Comparison of ENCODE assay signal across 19 mouse cellular contexts in the genomic region with DNA sequence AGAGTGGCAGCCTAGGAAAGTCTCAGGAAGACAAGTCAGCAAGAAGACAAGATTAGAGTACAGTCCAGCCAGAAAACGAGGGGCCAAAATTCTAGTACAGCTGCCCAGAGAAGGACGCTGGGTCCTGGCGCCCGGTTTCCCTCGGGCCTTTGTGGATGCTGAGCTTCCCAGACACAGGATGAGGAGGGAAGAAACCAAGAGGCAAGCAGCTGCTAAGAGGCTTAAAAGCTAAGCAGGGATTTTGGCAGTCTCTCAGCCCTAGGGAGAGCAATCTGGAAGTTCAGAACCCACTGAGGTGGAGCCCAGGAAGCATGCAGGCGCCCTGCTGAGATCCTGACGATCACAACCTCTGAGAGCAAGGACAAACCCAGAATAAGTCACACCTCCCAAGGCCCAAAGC.
DNase-seq lines count a peak whose midpoint lies in the region; ATAC-seq lines count a peak whose summit lies in the region.
"Had no signal": no experiment of that assay in that cellular context is flagged by ENCODE, and none has a peak within 500 bp of the region (broad histone marks: within the 10 kb centered on the region; RNA-seq: fewer than 3 reads in every experiment).

No protein-coding gene starts in this region.

- WGBS in heart, embryonic 11.5 days (ENCODE audit: insufficient replicate concordance), result 43% methylated on average over 7 of the region's 7 CpGs
- 51% methylated on average over 7 of the region's 7 CpGs for WGBS in heart, embryonic 10.5 days
- 46% methylated on average over 7 of the region's 7 CpGs for WGBS in liver, embryonic 12.5 days (ENCODE audit: insufficient replicate concordance)

- no peak for ATAC-seq in heart, embryonic 11.5 days (replicated peaks; ENCODE audit: insufficient number of reproducible peaks, low FRiP score, low TSS enrichment)
- no peak for ATAC-seq in liver, embryonic 12.5 days
- ATAC-seq: forebrain, embryonic 13.5 days; inflammation-experienced regulatory T-cells, adult 6 months had no signal

- H3K9ac ChIP-seq in heart, embryonic 11.5 days (ENCODE audit: low read depth, low read length), result no peak overlapping the region
- H3K9ac ChIP-seq in liver, embryonic 12.5 days, result no peak overlapping the region
- H3K9ac ChIP-seq: embryonic facial prominence, embryonic 15.5 days; forebrain, embryonic 13.5 days had no signal

- H3K4me1 ChIP-seq in heart, embryonic 11.5 days (ENCODE audit: control insufficient read depth, insufficient read depth, low read length), result no peaks in the 10 kb centered on the region
- H3K4me1 ChIP-seq in heart, embryonic 10.5 days, result no peaks in the 10 kb centered on the region
- no peaks in the 10 kb centered on the region for H3K4me1 ChIP-seq in liver, embryonic 12.5 days
- H3K4me1 ChIP-seq: forebrain, embryonic 13.5 days; hindbrain, embryonic 10.5 days had no signal

- H3K9me3 ChIP-seq in heart, embryonic 11.5 days (replicated peaks; ENCODE audit: control insufficient read depth, low read length), result no peaks in the 10 kb centered on the region
- no peaks in the 10 kb centered on the region for H3K9me3 ChIP-seq in heart, embryonic 10.5 days
- H3K9me3 ChIP-seq in liver, embryonic 12.5 days (replicated peaks), result no peaks in the 10 kb centered on the region
- H3K9me3 ChIP-seq: embryonic facial prominence, embryonic 15.5 days; forebrain, embryonic 13.5 days; hindbrain, embryonic 10.5 days had no signal

- H3K4me2 ChIP-seq in heart, embryonic 11.5 days, result no peak overlapping the region
- H3K4me2 ChIP-seq in liver, embryonic 12.5 days, result no peak overlapping the region
- H3K4me2 ChIP-seq: embryonic facial prominence, embryonic 15.5 days; forebrain, embryonic 13.5 days had no signal

- no peak overlapping the region for H3K27ac ChIP-seq in heart, embryonic 11.5 days (ENCODE audit: low read depth, low read length)
- H3K27ac ChIP-seq in heart, embryonic 10.5 days, result no peak overlapping the region
- H3K27ac ChIP-seq in liver, embryonic 12.5 days, result no peak overlapping the region
- H3K27ac ChIP-seq: embryonic facial prominence, embryonic 15.5 days; forebrain, embryonic 13.5 days; hindbrain, embryonic 10.5 days had no signal

- no peak overlapping the region for H3K4me3 ChIP-seq in heart, embryonic 11.5 days (ENCODE audit: low read depth, low read length)
- H3K4me3 ChIP-seq in heart, embryonic 10.5 days, result no peak overlapping the region
- no peak overlapping the region for H3K4me3 ChIP-seq in liver, embryonic 12.5 days
- H3K4me3 ChIP-seq: embryonic facial prominence, embryonic 15.5 days; forebrain, embryonic 13.5 days; hindbrain, embryonic 10.5 days had no signal

- H3K27me3 ChIP-seq in heart, embryonic 11.5 days (ENCODE audit: control insufficient read depth, insufficient read depth, low read length), result no peaks in the 10 kb centered on the region
- no peaks in the 10 kb centered on the region for H3K27me3 ChIP-seq in heart, embryonic 10.5 days (ENCODE audit: insufficient read depth, poor library complexity, severe bottlenecking)
- no peaks in the 10 kb centered on the region; the same call in 1 of the 2 replicates for H3K27me3 ChIP-seq in liver, embryonic 12.5 days (replicated peaks)
- H3K27me3 ChIP-seq: embryonic facial prominence, embryonic 15.5 days had no signal

- no peaks in the 10 kb centered on the region for H3K36me3 ChIP-seq in heart, embryonic 11.5 days (ENCODE audit: control insufficient read depth, insufficient read depth, low read length)
- no peaks in the 10 kb centered on the region for H3K36me3 ChIP-seq in heart, embryonic 10.5 days
- no peaks in the 10 kb centered on the region for H3K36me3 ChIP-seq in liver, embryonic 12.5 days
- H3K36me3 ChIP-seq: embryonic facial prominence, embryonic 15.5 days; G1E; hindbrain, embryonic 10.5 days had no signal

- peak; percentile 15 to 32 for DNase-seq in heart, adult 9 months (ENCODE audit: low spot score in 2 of 2)
- DNase-seq in ES-CJ7 (ENCODE audit: low read depth, low spot score) (peak; percentile 17), ZHBTc4 (ENCODE audit: low read depth, low spot score) (peak; percentile 50)
- peak; percentile 45 for DNase-seq in heart, embryonic 10.5 days (ENCODE audit: low spot score)
- no peak for DNase-seq in ovary, postnatal 36 days (ENCODE audit: low spot score)
- DNase-seq: adrenal gland, adult 2 months; cerebellum, adult 11 months; kidney, adult 8-10 months; kidney, postnatal 25 days; layer of hippocampus, adult 9-11 months; lung, postnatal 10 days; thymus, postnatal 14 days had no signal
